Comparison of ENCODE assay signal across 9 mouse cellular contexts in genomic region chr5:123049271-123049670, GRCm38 (mm10). TPM values are rescaled to one million over a fixed set of nuclear protein-coding genes. Genes with fewer than 3 reads are reported as not detected.
DNase-seq lines count a peak whose midpoint lies in the region; ATAC-seq and TF ChIP-seq lines count a peak whose summit lies in the region.
"Had no signal": no experiment of that assay in that cellular context is flagged by ENCODE, and none has a peak within 500 bp of the region (broad histone marks: within the 10 kb centered on the region; RNA-seq: fewer than 3 reads in every experiment).

No protein-coding gene starts in this region.

- H3K4me2 ChIP-seq in embryonic facial prominence, embryonic 15.5 days (replicated peaks) = peak overlapping the region; percentile 47
- H3K4me2 ChIP-seq in lung, postnatal 0 days (replicated peaks; ENCODE audit: low read depth, low read length) = no peak overlapping the region; the same call in 1 of the 2 replicates

- no peak for TF ChIP-seq EP300 in lung, postnatal 0 days (IDR thresholded peaks at IDR 0.05)

- H3K4me3 ChIP-seq in embryonic facial prominence, embryonic 15.5 days (replicated peaks) = peak overlapping the region; percentile 18; the same call in 1 of the 2 replicates
- no peak overlapping the region for H3K4me3 ChIP-seq in lung, postnatal 0 days (ENCODE audit: low read depth, low read length)

- WGBS in embryonic facial prominence, embryonic 15.5 days = 4% methylated on average over 12 of the region's 12 CpGs
- WGBS in lung, postnatal 0 days = 3% methylated on average over 12 of the region's 12 CpGs

- H3K27ac ChIP-seq in embryonic facial prominence, embryonic 15.5 days (replicated peaks) = no peak overlapping the region
- no peak overlapping the region for H3K27ac ChIP-seq in lung, postnatal 0 days (ENCODE audit: low read length)

- H3K9me3 ChIP-seq in embryonic facial prominence, embryonic 15.5 days (replicated peaks) = no peaks in the 10 kb centered on the region
- H3K9me3 ChIP-seq in lung, postnatal 0 days (ENCODE audit: low read length) = no peaks in the 10 kb centered on the region

- H3K27me3 ChIP-seq in embryonic facial prominence, embryonic 15.5 days = no peaks in the 10 kb centered on the region
- no peaks in the 10 kb centered on the region for H3K27me3 ChIP-seq in lung, postnatal 0 days (replicated peaks; ENCODE audit: insufficient read depth, low read length)
- no peaks in the 10 kb centered on the region; the same call in 1 of the 2 replicates for H3K27me3 ChIP-seq in splenic B cell, adult 2 months (ENCODE audit: control insufficient read depth, insufficient read depth, low read length, poor library complexity, severe bottlenecking)

- no peaks in the 10 kb centered on the region for H3K36me3 ChIP-seq in embryonic facial prominence, embryonic 15.5 days
- no peaks in the 10 kb centered on the region for H3K36me3 ChIP-seq in lung, postnatal 0 days (ENCODE audit: insufficient read depth, low read length)
- no peaks in the 10 kb centered on the region for H3K36me3 ChIP-seq in splenic B cell, adult 2 months (ENCODE audit: control insufficient read depth, insufficient read depth, low read length, poor library complexity, severe bottlenecking)

- H3K4me1 ChIP-seq in embryonic facial prominence, embryonic 15.5 days = peaks cover 7% of the 10 kb centered on the region
- no peaks in the 10 kb centered on the region for H3K4me1 ChIP-seq in lung, postnatal 0 days (ENCODE audit: insufficient read depth, low read depth, low read length)

- peak; percentile 60 for DNase-seq in testis, postnatal 10 days (ENCODE audit: low spot score)
- DNase-seq in testis, postnatal 14 days (ENCODE audit: low spot score) = no peak
- peak; percentile 84 for DNase-seq in induced T-regulatory cell, adult 2 months (ENCODE audit: low read depth)
- DNase-seq in lung, postnatal 0 days (ENCODE audit: low spot score) = peak; percentile 80
- DNase-seq in splenic B cell, adult 2 months (ENCODE audit: low read depth, low spot score) = peak; percentile 71
- no peak for DNase-seq in layer of hippocampus, adult 11-12 months (ENCODE audit: low spot score)
- no peak for DNase-seq in urinary bladder, postnatal 36 days (ENCODE audit: low spot score in 2 of 2)

- ATAC-seq in embryonic facial prominence, embryonic 15.5 days (ENCODE audit: insufficient number of reproducible peaks, low FRiP score, low TSS enrichment, low read depth) = no peak
- ATAC-seq in lung, postnatal 0 days = peak; percentile 68

- peak overlapping the region; percentile 9; the same call in 1 of the 2 replicates for H3K9ac ChIP-seq in embryonic facial prominence, embryonic 15.5 days
- no peak overlapping the region for H3K9ac ChIP-seq in lung, postnatal 0 days (replicated peaks; ENCODE audit: low read depth)

- peak; percentile 46 for TF ChIP-seq CTCF in lung, postnatal 0 days (IDR thresholded peaks at IDR 0.05)

RNA-seq across cellular contexts. Expression of gene Morn3, which starts 2.5 kb away (rescaled TPM):
- polyA plus RNA-seq in embryonic facial prominence, embryonic 15.5 days (2015; fragmentation: Nextera tagmentation; extraction: Ambion mirVana) = 4.7 and 11.2 TPM in 2 replicates
- polyA plus RNA-seq in lung, postnatal 0 days (2015; fragmentation: Nextera tagmentation; extraction: Ambion mirVana) = 5.3 and 8.3 TPM in 2 replicates
- polyA plus RNA-seq: frontal cortex, adult 2 months had no signal

RNA-seq across cellular contexts. Expression of gene Tmem120b, which starts 18.9 kb away (rescaled TPM):
- 19.4 and 21.2 TPM in 2 replicates for polyA plus RNA-seq in embryonic facial prominence, embryonic 15.5 days (2015; fragmentation: Nextera tagmentation; extraction: Ambion mirVana)
- polyA plus RNA-seq in lung, postnatal 0 days (2015; fragmentation: Nextera tagmentation; extraction: Ambion mirVana) = 11.9 and 12.2 TPM in 2 replicates

RNA-seq across cellular contexts. Expression of gene Orai1, which starts 34.4 kb away (rescaled TPM):
- 16.8 and 17.3 TPM in 2 replicates for polyA plus RNA-seq in embryonic facial prominence, embryonic 15.5 days (2015; fragmentation: Nextera tagmentation; extraction: Ambion mirVana)
- 54.7 and 55.2 TPM in 2 replicates for polyA plus RNA-seq in lung, postnatal 0 days (2015; fragmentation: Nextera tagmentation; extraction: Ambion mirVana)

RNA-seq across cellular contexts. Expression of gene Kdm2b, which starts 59.6 kb away (rescaled TPM):
- 42.9 and 43.9 TPM in 2 replicates for polyA plus RNA-seq in embryonic facial prominence, embryonic 15.5 days (2015; fragmentation: Nextera tagmentation; extraction: Ambion mirVana)
- polyA plus RNA-seq in lung, postnatal 0 days (2015; fragmentation: Nextera tagmentation; extraction: Ambion mirVana) = 12.2 and 13.7 TPM in 2 replicates

Comparison
In these comparisons a context has a peak if more than half of its experiments do, and no peak if none do; other contexts are left out.
1. DNase-seq: peak in testis, postnatal 10 days (single experiment), induced T-regulatory cell, adult 2 months (single experiment), lung, postnatal 0 days (single experiment) and splenic B cell, adult 2 months (single experiment); none in testis, postnatal 14 days (single experiment), layer of hippocampus, adult 11-12 months (single experiment) and urinary bladder, postnatal 36 days (0 of 2).